Mouse (Mus musculus): Measurements from ENCODE around the gene Spock1. TPM values are rescaled to one million over a fixed set of nuclear protein-coding genes. Genes with fewer than 3 reads are reported as not detected.
A peak's percentile ranks its signal among the peaks of the same experiment; 100 is the strongest.

The Spock1 gene
- 9.6 and 10.6 TPM in 2 replicates for polyA plus RNA-seq (2014; fragmentation: Nextera tagmentation; extraction: Ambion mirVana)

DNA sequence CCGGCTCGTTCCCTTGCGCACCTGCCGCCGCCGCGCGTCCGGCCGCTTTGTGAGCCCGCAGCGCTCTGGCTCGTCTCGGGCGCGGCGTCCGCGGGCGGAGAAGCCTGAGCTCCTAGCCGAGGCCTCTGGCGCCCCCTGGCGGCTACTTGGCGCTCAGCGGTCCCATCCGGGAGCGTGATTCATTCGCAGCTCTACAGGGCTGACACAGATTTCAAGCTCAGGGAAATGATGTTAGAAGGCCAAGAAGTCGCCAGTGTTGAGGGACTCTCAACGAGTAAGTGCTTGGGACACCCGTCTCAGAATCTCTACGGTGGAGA lies at the start of gene Spock1:
Gene Spock1, minus strand, starts transcription at position 67 of the 317 bp plus-strand sequence.
- H3K4me1 ChIP-seq (ENCODE audit: control insufficient read depth, insufficient read depth, low read length) = no peaks in the 10 kb centered on the region; the same call in 1 of the 2 replicates
- H3K4me2 ChIP-seq (replicated peaks; ENCODE audit: low read depth, low read length) = peak within 1 kb of the TSS; percentile 45
- ATAC-seq (ENCODE audit: insufficient number of reproducible peaks, insufficient read depth, low FRiP score, low read depth) = peak; percentile 53; the same call in 1 of the 2 replicates
- H3K27me3 ChIP-seq (ENCODE audit: control insufficient read depth, insufficient read depth, low read length) = peaks cover 19% of the 10 kb centered on the region
- H3K9me3 ChIP-seq (ENCODE audit: control insufficient read depth, low read depth, low read length) = peaks cover 4% of the 10 kb centered on the region; the same call in 1 of the 2 replicates
- H3K4me3 ChIP-seq (ENCODE audit: low read depth, low read length) = peak within 1 kb of the TSS; percentile 32
- H3K36me3 ChIP-seq (ENCODE audit: control insufficient read depth, insufficient read depth, low read length) = no peaks in the 10 kb centered on the region
- 0 out of 2 replicates have a peak within 1 kb of the TSS, but pooled peaks have one; percentile 2 for H3K9ac ChIP-seq (replicated peaks; ENCODE audit: low read depth, low read length)
- no peak within 1 kb of the TSS for H3K27ac ChIP-seq (ENCODE audit: low read length)
- WGBS = under 1% methylated on average over 32 of the region's 32 CpGs

- Histone ChIP-seq H3K9ac (replicated peaks; ENCODE audit: low read depth, low read length) (no peak overlapping the region), H3K27me3 (ENCODE audit: control insufficient read depth, insufficient read depth, low read length) (no peaks in the 10 kb centered on the region), H3K9me3 (ENCODE audit: control insufficient read depth, low read depth, low read length) (no peaks in the 10 kb centered on the region), H3K27ac (ENCODE audit: low read length) (no peak overlapping the region), H3K4me3 (ENCODE audit: low read depth, low read length) (no peak overlapping the region), H3K4me2 (replicated peaks; ENCODE audit: low read depth, low read length) (no peak overlapping the region), H3K36me3 (ENCODE audit: control insufficient read depth, insufficient read depth, low read length) (no peaks in the 10 kb centered on the region), H3K4me1 (ENCODE audit: control insufficient read depth, insufficient read depth, low read length) (no peaks in the 10 kb centered on the region)
- 73% methylated on average over 12 of the region's 12 CpGs for WGBS
- no peak for ATAC-seq (ENCODE audit: insufficient number of reproducible peaks, insufficient read depth, low FRiP score, low read depth)
Observed at GRCm38 (mm10) chr13:57950091-57950490, 42.0 kb upstream of the Spock1 start.

- WGBS = 84% methylated on average over 4 of the region's 4 CpGs
- no peak overlapping the region for H3K9ac ChIP-seq (replicated peaks; ENCODE audit: low read depth, low read length)
- H3K4me3 ChIP-seq (ENCODE audit: low read depth, low read length) = no peak overlapping the region
- no peak overlapping the region for H3K27ac ChIP-seq (ENCODE audit: low read length)
- ATAC-seq (ENCODE audit: insufficient number of reproducible peaks, insufficient read depth, low FRiP score, low read depth) = no peak
- H3K36me3 ChIP-seq (ENCODE audit: control insufficient read depth, insufficient read depth, low read length) = no peaks in the 10 kb centered on the region
- H3K27me3 ChIP-seq (ENCODE audit: control insufficient read depth, insufficient read depth, low read length) = no peaks in the 10 kb centered on the region
- H3K4me2 ChIP-seq (replicated peaks; ENCODE audit: low read depth, low read length) = no peak overlapping the region
- H3K4me1 ChIP-seq (ENCODE audit: control insufficient read depth, insufficient read depth, low read length) = no peaks in the 10 kb centered on the region
- H3K9me3 ChIP-seq (ENCODE audit: control insufficient read depth, low read depth, low read length) = no peaks in the 10 kb centered on the region
Observed at GRCm38 (mm10) chr13:57949513-57949912, 41.4 kb upstream of the Spock1 start.

- WGBS = 75% methylated on average over 11 of the region's 11 CpGs
- no peaks in the 10 kb centered on the region for H3K36me3 ChIP-seq (ENCODE audit: control insufficient read depth, insufficient read depth, low read length)
- no peaks in the 10 kb centered on the region for H3K27me3 ChIP-seq (ENCODE audit: control insufficient read depth, insufficient read depth, low read length)
- ATAC-seq (ENCODE audit: insufficient number of reproducible peaks, insufficient read depth, low FRiP score, low read depth) = no peak
- H3K4me1 ChIP-seq (ENCODE audit: control insufficient read depth, insufficient read depth, low read length) = no peaks in the 10 kb centered on the region
- H3K9ac ChIP-seq (replicated peaks; ENCODE audit: low read depth, low read length) = no peak overlapping the region
- no peak overlapping the region for H3K4me3 ChIP-seq (ENCODE audit: low read depth, low read length)
- H3K27ac ChIP-seq (ENCODE audit: low read length) = no peak overlapping the region
- H3K4me2 ChIP-seq (replicated peaks; ENCODE audit: low read depth, low read length) = no peak overlapping the region
- no peaks in the 10 kb centered on the region for H3K9me3 ChIP-seq (ENCODE audit: control insufficient read depth, low read depth, low read length)
Observed at GRCm38 (mm10) chr13:57945197-57945596, 37.1 kb upstream of the Spock1 start.

GRCm38 (mm10) chr13:57944434-57944833 lies 36.3 kb upstream of the Spock1 start:
- ATAC-seq (ENCODE audit: insufficient number of reproducible peaks, insufficient read depth, low FRiP score, low read depth) = no peak
- Histone ChIP-seq H3K9ac (replicated peaks; ENCODE audit: low read depth, low read length) (no peak overlapping the region), H3K4me2 (replicated peaks; ENCODE audit: low read depth, low read length) (no peak overlapping the region), H3K9me3 (ENCODE audit: control insufficient read depth, low read depth, low read length) (no peaks in the 10 kb centered on the region), H3K27me3 (ENCODE audit: control insufficient read depth, insufficient read depth, low read length) (no peaks in the 10 kb centered on the region), H3K36me3 (ENCODE audit: control insufficient read depth, insufficient read depth, low read length) (no peaks in the 10 kb centered on the region), H3K4me3 (ENCODE audit: low read depth, low read length) (no peak overlapping the region), H3K4me1 (ENCODE audit: control insufficient read depth, insufficient read depth, low read length) (no peaks in the 10 kb centered on the region), H3K27ac (ENCODE audit: low read length) (no peak overlapping the region)
- 91% methylated on average over 5 of the region's 5 CpGs for WGBS

DNA sequence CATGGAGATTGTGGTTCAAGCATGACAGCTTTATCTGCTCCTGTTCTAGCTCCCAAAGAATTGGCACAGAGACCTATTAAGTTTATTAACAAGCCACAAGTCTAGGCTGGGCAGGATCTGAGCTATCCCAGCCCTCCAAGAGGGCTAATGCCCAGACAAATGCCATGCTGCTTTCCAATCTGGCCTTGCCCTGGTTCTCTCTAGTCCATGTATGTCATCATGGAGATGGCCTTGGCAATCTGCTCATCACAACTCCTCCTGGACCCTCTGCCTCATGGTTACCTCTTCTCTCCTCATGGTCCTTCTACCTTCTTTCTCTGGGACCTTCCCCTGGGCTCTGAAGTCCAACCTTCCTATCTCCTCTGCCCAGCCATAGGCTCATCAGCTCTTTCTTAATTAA lies 35.8 kb upstream of the Spock1 start:
- H3K9ac ChIP-seq (replicated peaks; ENCODE audit: low read depth, low read length) = no peak overlapping the region
- H3K36me3 ChIP-seq (ENCODE audit: control insufficient read depth, insufficient read depth, low read length) = no peaks in the 10 kb centered on the region
- no peaks in the 10 kb centered on the region for H3K9me3 ChIP-seq (ENCODE audit: control insufficient read depth, low read depth, low read length)
- no peak overlapping the region for H3K4me3 ChIP-seq (ENCODE audit: low read depth, low read length)
- H3K27me3 ChIP-seq (ENCODE audit: control insufficient read depth, insufficient read depth, low read length) = no peaks in the 10 kb centered on the region
- no peak for ATAC-seq (ENCODE audit: insufficient number of reproducible peaks, insufficient read depth, low FRiP score, low read depth)
- no peak overlapping the region for H3K27ac ChIP-seq (ENCODE audit: low read length)
- no peak overlapping the region for H3K4me2 ChIP-seq (replicated peaks; ENCODE audit: low read depth, low read length)
- H3K4me1 ChIP-seq (ENCODE audit: control insufficient read depth, insufficient read depth, low read length) = no peaks in the 10 kb centered on the region

GRCm38 (mm10) chr13:57937463-57938229 lies 29.5 kb upstream of the Spock1 start:
- Histone ChIP-seq H3K27me3 (ENCODE audit: control insufficient read depth, insufficient read depth, low read length) (no peaks in the 10 kb centered on the region), H3K9me3 (ENCODE audit: control insufficient read depth, low read depth, low read length) (no peaks in the 10 kb centered on the region), H3K27ac (ENCODE audit: low read length) (no peak overlapping the region), H3K4me3 (ENCODE audit: low read depth, low read length) (no peak overlapping the region), H3K4me2 (replicated peaks; ENCODE audit: low read depth, low read length) (no peak overlapping the region), H3K9ac (replicated peaks; ENCODE audit: low read depth, low read length) (no peak overlapping the region), H3K36me3 (ENCODE audit: control insufficient read depth, insufficient read depth, low read length) (no peaks in the 10 kb centered on the region), H3K4me1 (ENCODE audit: control insufficient read depth, insufficient read depth, low read length) (no peaks in the 10 kb centered on the region)
- 82% methylated on average over 4 of the region's 4 CpGs for WGBS
- ATAC-seq (ENCODE audit: insufficient number of reproducible peaks, insufficient read depth, low FRiP score, low read depth) = no peak

- H3K4me1 ChIP-seq (ENCODE audit: control insufficient read depth, insufficient read depth, low read length) = no peaks in the 10 kb centered on the region
- ATAC-seq (ENCODE audit: insufficient number of reproducible peaks, insufficient read depth, low FRiP score, low read depth) = no peak
- 90% methylated on average over 9 of the region's 9 CpGs for WGBS
- H3K9me3 ChIP-seq (ENCODE audit: control insufficient read depth, low read depth, low read length) = no peaks in the 10 kb centered on the region
- no peak overlapping the region for H3K4me3 ChIP-seq (ENCODE audit: low read depth, low read length)
- no peak overlapping the region for H3K4me2 ChIP-seq (replicated peaks; ENCODE audit: low read depth, low read length)
- H3K36me3 ChIP-seq (ENCODE audit: control insufficient read depth, insufficient read depth, low read length) = no peaks in the 10 kb centered on the region
- H3K27me3 ChIP-seq (ENCODE audit: control insufficient read depth, insufficient read depth, low read length) = no peaks in the 10 kb centered on the region
- H3K27ac ChIP-seq (ENCODE audit: low read length) = no peak overlapping the region
- H3K9ac ChIP-seq (replicated peaks; ENCODE audit: low read depth, low read length) = no peak overlapping the region
Observed at GRCm38 (mm10) chr13:57931998-57932397, 23.9 kb upstream of the Spock1 start.

GRCm38 (mm10) chr13:57931376-57931775 lies 23.2 kb upstream of the Spock1 start:
- Histone ChIP-seq H3K4me2 (replicated peaks; ENCODE audit: low read depth, low read length) (no peak overlapping the region), H3K9ac (replicated peaks; ENCODE audit: low read depth, low read length) (no peak overlapping the region), H3K4me1 (ENCODE audit: control insufficient read depth, insufficient read depth, low read length) (no peaks in the 10 kb centered on the region), H3K27me3 (ENCODE audit: control insufficient read depth, insufficient read depth, low read length) (no peaks in the 10 kb centered on the region), H3K4me3 (ENCODE audit: low read depth, low read length) (no peak overlapping the region), H3K36me3 (ENCODE audit: control insufficient read depth, insufficient read depth, low read length) (no peaks in the 10 kb centered on the region), H3K27ac (ENCODE audit: low read length) (no peak overlapping the region), H3K9me3 (ENCODE audit: control insufficient read depth, low read depth, low read length) (no peaks in the 10 kb centered on the region)
- WGBS = 56% methylated on average over 3 of the region's 3 CpGs
- no peak for ATAC-seq (ENCODE audit: insufficient number of reproducible peaks, insufficient read depth, low FRiP score, low read depth)

All from stomach, embryonic 14.5 days (tissue).